Mouse (Mus musculus) erythroblast, embryonic 14.5 days (primary cell): Measurements from ENCODE around the gene Zfp982.

Experiments
- GATA1 ChIP-seq: IDR thresholded peaks from 2 replicates; pipeline ENCODE4 v1.6.1; 2012; ENCODE audit warnings: low read length, inconsistent platforms, mixed read lengths
- TAL1 ChIP-seq: IDR thresholded peaks from 3 replicates; pipeline ENCODE4 v1.6.1; 2012; ENCODE audit warnings: low read length, inconsistent platforms, mixed read lengths

- TF ChIP-seq GATA1 (no peak), TAL1 (no peak)
These were observed 43.1 kb upstream of the Zfp982 start for GRCm38 (mm10) chr4:147449099-147449581.
